Mouse (Mus musculus) lung, embryonic 16.5 days (tissue): Measurements from ENCODE around the gene Fgfr4. TPM values are rescaled to one million over a fixed set of nuclear protein-coding genes. Genes with fewer than 3 reads are reported as not detected.

Experiments
- ATAC-seq: fragments of 200-750 bp; cut with Nextera tagmentation; 2 replicates; pipeline ENCODE4 v1.8.0; 2017; ENCODE audit warnings: low read depth, mild to moderate bottlenecking, moderate library complexity
- H3K27ac ChIP-seq: fragments of 300-500 bp; sonication (generic); 2 replicates; pipeline ENCODE4 v1.5.1; 2014; ENCODE audit warnings: mild to moderate bottlenecking, control low read depth, low read length
- H3K27me3 ChIP-seq: fragments of 300-500 bp; sonication (generic); 2 replicates; pipeline ENCODE4 v1.6.1; 2014; ENCODE audit warnings: low read depth, low read length, mixed read lengths; ENCODE audit not compliant: control insufficient read depth, insufficient read depth
- H3K36me3 ChIP-seq: fragments of 300-500 bp; sonication (generic); 2 replicates; pipeline ENCODE4 v1.6.1; 2014; ENCODE audit warnings: low read length; ENCODE audit not compliant: control insufficient read depth, insufficient read depth
- H3K4me1 ChIP-seq: fragments of 300-500 bp; sonication (generic); replicated peaks from 2 replicates; pipeline ENCODE4 v1.6.1; 2014; ENCODE audit warnings: low read length, mixed read lengths; ENCODE audit not compliant: control insufficient read depth, insufficient read depth
- H3K4me2 ChIP-seq: fragments of 300-500 bp; sonication (generic); 2 replicates; pipeline ENCODE4 v1.6.1; 2014; ENCODE audit warnings: low read depth, low read length, control low read depth
- H3K4me3 ChIP-seq: fragments of 300-500 bp; sonication (generic); 2 replicates; pipeline ENCODE4 v1.5.1; 2014; ENCODE audit warnings: mild to moderate bottlenecking, low read length, control low read depth
- H3K9ac ChIP-seq: fragments of 300-500 bp; sonication (generic); 2 replicates; pipeline ENCODE4 v1.6.1; 2014; ENCODE audit warnings: low read length, control low read depth
- H3K9me3 ChIP-seq: fragments of 300-500 bp; sonication (generic); 2 replicates; pipeline ENCODE4 v1.6.1; 2016; ENCODE audit warnings: low read length; ENCODE audit not compliant: control insufficient read depth
- WGBS: fragments of 180-500 bp; shearing (Covaris S2); extraction: QIAGEN DNeasy Blood & Tissue Kit; methylation state at CpG from one replicate; pipeline ENCODE4 v1.1.7; 2014; 5-methylcytosine and 5-hydroxymethylcytosine counted together
- polyA plus RNA-seq: library from polyadenylated mRNA; unstranded; fragments of >200 nt; fragmentation: Nextera tagmentation; extraction: Ambion mirVana; gene quantifications from 2 replicates; pipeline ENCODE4 v1.2.1, GENCODE M21; 2015

Gene Fgfr4
- polyA plus RNA-seq, 1 experiment from 2014 or later: 27.7 TPM

GRCm38 (mm10) chr13:55204667-55205389, 52.4 kb downstream of the Fgfr4 start:
- no peak for ATAC-seq
- H3K4me1 ChIP-seq: peaks cover 3% of the 10 kb centered on the region; the same call in 1 of the 2 replicates
- H3K27ac ChIP-seq: no peak overlapping the region
- no peak overlapping the region for H3K4me2 ChIP-seq
- no peak overlapping the region for H3K4me3 ChIP-seq
- no peaks in the 10 kb centered on the region for H3K9me3 ChIP-seq
- H3K9ac ChIP-seq: no peak overlapping the region
- no peaks in the 10 kb centered on the region for H3K27me3 ChIP-seq
- 75% methylated on average over 7 of the region's 11 CpGs for WGBS
- H3K36me3 ChIP-seq: no peaks in the 10 kb centered on the region

- Histone ChIP-seq H3K27ac (no peak overlapping the region), H3K36me3 (no peaks in the 10 kb centered on the region), H3K4me2 (no peak overlapping the region), H3K9ac (no peak overlapping the region), H3K4me1 (peaks cover 9% of the 10 kb centered on the region; the same call in 1 of the 2 replicates), H3K9me3 (no peaks in the 10 kb centered on the region), H3K4me3 (no peak overlapping the region), H3K27me3 (no peaks in the 10 kb centered on the region)
- ATAC-seq: no peak
- WGBS: 87% methylated on average over 6 of the region's 6 CpGs
Observed at GRCm38 (mm10) chr13:55205448-55206205, 53.2 kb downstream of the Fgfr4 start.

DNA sequence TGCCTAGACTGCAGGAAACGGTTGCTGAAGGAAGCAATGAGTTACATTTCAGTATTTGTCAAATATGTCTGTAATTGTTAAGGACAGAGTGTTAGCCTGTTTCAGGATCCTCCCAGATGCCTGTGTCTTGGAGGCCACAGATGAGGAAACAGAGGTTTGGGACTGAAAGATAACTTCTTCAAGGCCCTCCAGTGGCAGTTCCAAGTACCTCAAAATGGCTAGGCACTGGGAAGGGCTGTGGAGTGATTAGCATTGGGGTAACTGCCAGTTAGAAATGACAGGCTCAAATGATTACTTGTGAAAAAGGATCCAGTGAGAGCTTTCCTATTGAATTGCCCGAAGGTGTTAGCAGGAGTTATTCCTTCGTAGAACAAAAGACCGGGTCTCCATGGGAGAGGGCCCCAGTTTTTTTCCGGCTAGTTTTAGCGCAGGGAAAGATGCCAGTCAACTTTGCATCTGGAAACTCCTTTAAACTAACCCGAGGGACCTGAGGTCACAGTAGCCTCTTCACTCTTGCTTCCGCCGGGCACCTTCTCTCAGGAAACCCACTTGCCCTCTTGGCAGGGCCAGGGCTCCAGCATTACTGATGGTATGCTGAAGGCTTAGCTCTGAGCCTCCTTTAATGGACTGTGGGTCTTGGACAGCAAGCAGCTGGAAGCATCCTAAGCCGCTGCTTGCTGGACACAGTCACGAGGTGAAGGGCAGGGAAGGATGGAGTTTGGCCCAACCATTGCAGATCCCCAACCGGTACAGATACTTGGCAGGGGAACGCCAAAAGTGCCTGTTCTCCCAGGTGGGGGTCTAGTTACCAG, 56.6 kb downstream of the Fgfr4 start:
- H3K9ac ChIP-seq: peak overlapping the region; percentile 96
- no peak for ATAC-seq
- H3K27me3 ChIP-seq: no peaks in the 10 kb centered on the region
- no peaks in the 10 kb centered on the region for H3K9me3 ChIP-seq
- H3K4me3 ChIP-seq: no peak overlapping the region
- H3K36me3 ChIP-seq: peaks cover 3% of the 10 kb centered on the region; the same call in 1 of the 2 replicates
- no peak overlapping the region for H3K27ac ChIP-seq
- no peak overlapping the region for H3K4me2 ChIP-seq
- 71% methylated on average over 13 of the region's 13 CpGs for WGBS
- H3K4me1 ChIP-seq: peaks cover 20% of the 10 kb centered on the region

DNA sequence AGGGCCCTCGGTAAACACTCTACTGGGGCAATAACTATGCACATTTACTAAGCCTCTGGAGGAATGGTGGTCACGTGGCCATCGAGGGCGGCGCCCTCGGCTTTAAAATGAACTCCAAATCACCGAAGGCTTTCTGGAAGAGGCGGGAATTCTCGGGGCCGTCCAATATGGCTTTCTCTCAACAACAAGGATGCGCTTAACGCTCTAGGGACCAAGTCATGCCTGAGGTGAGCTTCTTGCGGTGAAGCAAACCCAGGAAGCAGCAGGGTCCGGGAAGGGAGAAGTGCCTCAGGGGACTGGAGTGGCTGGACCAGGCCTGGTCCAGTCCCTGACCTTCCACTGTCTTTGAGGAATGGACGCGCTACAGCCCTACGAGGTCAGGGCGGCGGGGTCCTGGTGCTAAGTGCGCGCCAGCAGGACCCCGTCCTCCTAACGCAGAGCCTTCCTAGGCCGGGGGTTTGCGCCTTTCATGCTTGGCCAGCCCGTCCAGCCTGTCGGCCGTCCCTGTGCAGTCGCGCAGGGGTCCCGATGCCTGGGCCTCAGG, 57.3 kb downstream of the Fgfr4 start, which contains the start of gene Nsd1:
Gene Nsd1, plus strand, starts transcription at position 134 of the 544 bp plus-strand sequence.
- Histone ChIP-seq H3K4me1 (peaks cover 26% of the 10 kb centered on the region), H3K36me3 (peaks cover 3% of the 10 kb centered on the region; the same call in 1 of the 2 replicates), H3K4me3 (peak within 1 kb of the TSS; percentile 82), H3K27ac (peak within 1 kb of the TSS; percentile 99), H3K9me3 (no peaks in the 10 kb centered on the region), H3K4me2 (peak within 1 kb of the TSS; percentile 79), H3K9ac (peak within 1 kb of the TSS; percentile 96), H3K27me3 (no peaks in the 10 kb centered on the region)
- 36% methylated on average over 30 of the region's 31 CpGs for WGBS
- peak; percentile 24; the same call in 1 of the 2 replicates for ATAC-seq

DNA sequence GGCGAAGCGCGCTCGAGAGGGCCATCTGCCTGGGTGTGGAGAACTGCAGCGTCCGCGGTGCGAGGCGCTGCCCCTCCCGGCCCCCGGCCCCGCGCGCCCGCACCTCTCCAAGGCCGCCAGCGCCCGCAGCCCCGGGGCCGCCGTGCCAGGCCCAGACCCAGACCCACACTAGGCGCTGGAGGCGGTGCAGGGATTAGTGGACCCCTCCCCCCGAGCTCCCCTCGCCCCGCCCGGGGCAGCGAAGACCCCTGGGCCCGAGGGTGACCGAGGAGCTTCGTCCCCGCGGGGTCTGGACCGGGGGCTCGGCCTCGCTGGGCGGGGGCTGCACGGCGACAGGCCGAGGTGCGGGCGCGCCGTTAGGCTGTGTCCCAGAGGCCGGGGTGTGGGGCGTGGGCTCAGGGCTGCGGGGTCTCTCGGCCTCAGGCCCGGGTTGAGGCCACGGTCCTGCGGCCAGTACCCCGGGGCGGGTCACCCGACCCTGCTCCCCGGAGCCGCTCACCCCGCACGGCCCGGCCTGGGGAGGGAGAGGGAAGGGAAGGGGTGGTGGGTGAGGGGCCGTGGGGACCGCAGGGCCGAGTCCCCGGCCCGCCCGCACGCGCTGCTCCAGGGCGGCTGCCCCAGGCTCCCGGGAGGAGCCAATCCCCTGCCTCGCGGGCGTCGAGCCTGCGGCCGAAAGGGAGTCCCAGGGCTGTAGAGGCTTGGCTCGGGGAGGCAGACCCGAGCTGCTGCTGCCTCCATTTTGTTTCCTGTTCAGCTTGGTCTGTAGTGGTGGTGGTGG, 57.9 kb downstream of the Fgfr4 start:
- Histone ChIP-seq H3K9ac (peak overlapping the region; percentile 96), H3K4me3 (peak overlapping the region; percentile 82), H3K4me1 (peaks cover 29% of the 10 kb centered on the region), H3K36me3 (peaks cover 4% of the 10 kb centered on the region; the same call in 1 of the 2 replicates), H3K9me3 (no peaks in the 10 kb centered on the region), H3K4me2 (peak overlapping the region; percentile 79), H3K27me3 (no peaks in the 10 kb centered on the region), H3K27ac (peak overlapping the region; percentile 99)
- peak; percentile 44 for ATAC-seq
- 1% methylated on average over 34 of the region's 77 CpGs for WGBS

DNA sequence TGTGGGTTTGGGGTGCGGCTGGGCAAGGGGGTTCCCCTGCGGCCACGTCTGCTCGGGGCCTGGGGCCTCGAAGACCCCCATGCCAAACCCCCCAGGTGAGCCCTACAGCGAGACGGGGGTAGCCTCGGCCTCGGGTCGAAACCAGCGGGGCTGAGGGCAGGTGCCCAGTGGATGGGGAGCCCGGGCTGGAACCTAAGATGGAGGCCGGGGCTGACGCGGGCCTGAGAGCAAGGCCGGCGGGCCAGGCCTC, 58.5 kb downstream of the Fgfr4 start:
- ATAC-seq: peak; percentile 63
- no peaks in the 10 kb centered on the region for H3K27me3 ChIP-seq
- peak overlapping the region; percentile 79 for H3K4me2 ChIP-seq
- peak overlapping the region; percentile 82 for H3K4me3 ChIP-seq
- H3K4me1 ChIP-seq: peaks cover 33% of the 10 kb centered on the region
- H3K9ac ChIP-seq: peak overlapping the region; percentile 96
- no peaks in the 10 kb centered on the region for H3K9me3 ChIP-seq
- 1% methylated on average over 17 of the region's 17 CpGs for WGBS
- peaks cover 5% of the 10 kb centered on the region; the same call in 1 of the 2 replicates for H3K36me3 ChIP-seq
- H3K27ac ChIP-seq: peak overlapping the region; percentile 99

- Histone ChIP-seq H3K4me3 (peak overlapping the region; percentile 82), H3K9me3 (no peaks in the 10 kb centered on the region), H3K9ac (peak overlapping the region; percentile 96), H3K4me2 (peak overlapping the region; percentile 79), H3K4me1 (peaks cover 39% of the 10 kb centered on the region), H3K36me3 (peaks cover 5% of the 10 kb centered on the region; the same call in 1 of the 2 replicates), H3K27ac (peak overlapping the region; percentile 99), H3K27me3 (no peaks in the 10 kb centered on the region)
- ATAC-seq: peak; percentile 84
- WGBS: 0% methylated on average over 27 of the region's 93 CpGs
Observed at GRCm38 (mm10) chr13:55211221-55212010, 59.0 kb downstream of the Fgfr4 start.

DNA sequence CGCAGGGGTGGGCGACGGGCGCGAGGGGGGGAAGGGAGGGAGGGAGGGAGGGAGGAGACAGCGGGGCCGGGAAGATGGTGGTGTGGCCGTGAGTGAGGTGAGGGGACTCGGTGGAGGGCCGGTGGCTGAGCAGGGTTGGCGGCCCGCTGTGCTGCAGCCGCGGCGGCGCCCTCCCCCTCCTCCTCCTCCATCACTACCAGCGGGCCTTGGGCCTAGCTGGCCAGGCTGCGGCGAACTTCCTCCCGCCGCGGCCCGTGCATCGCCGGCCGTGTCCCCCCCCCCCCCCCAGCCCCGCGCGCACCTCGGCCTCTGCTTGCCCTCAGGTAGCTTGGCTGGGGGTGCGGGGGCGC, 59.5 kb downstream of the Fgfr4 start:
- Histone ChIP-seq H3K27ac (peak overlapping the region; percentile 97), H3K36me3 (peaks cover 5% of the 10 kb centered on the region; the same call in 1 of the 2 replicates), H3K4me1 (peaks cover 39% of the 10 kb centered on the region), H3K9ac (peak overlapping the region; percentile 96), H3K4me3 (peak overlapping the region; percentile 82), H3K27me3 (no peaks in the 10 kb centered on the region), H3K4me2 (peak overlapping the region; percentile 79), H3K9me3 (no peaks in the 10 kb centered on the region)
- 0% methylated on average over 6 of the region's 32 CpGs for WGBS
- peak; percentile 46 for ATAC-seq
